Mouse (Mus musculus): Measurements from ENCODE around the gene Mlip. TPM values are rescaled to one million over a fixed set of nuclear protein-coding genes. Genes with fewer than 3 reads are reported as not detected.

The Mlip gene
- polyA plus RNA-seq, 1 experiment from 2014 or later: 8.0 TPM

DNA sequence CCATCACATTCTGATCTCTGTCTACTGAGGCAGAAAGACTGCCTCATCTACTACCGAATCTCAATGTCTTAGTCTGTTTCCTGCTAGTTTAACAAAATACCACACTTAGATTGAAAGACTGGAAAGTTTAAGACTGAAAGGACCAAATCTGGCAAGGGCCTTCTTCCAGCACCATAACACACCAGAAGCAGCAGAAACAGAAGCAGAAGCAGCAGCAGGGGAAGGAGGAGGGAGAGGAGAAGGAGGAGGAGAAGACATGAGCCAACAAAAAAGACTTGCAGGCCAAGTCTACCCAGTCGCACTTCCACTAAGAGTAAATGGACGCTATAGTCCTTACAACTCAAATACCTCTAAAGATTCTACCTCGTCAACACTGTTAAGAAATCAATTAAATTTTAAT is 80.0 kb downstream of the Mlip start:
- Histone ChIP-seq H3K27me3 (replicated peaks; ENCODE audit: control insufficient read depth, insufficient read depth, low read length) (no peaks in the 10 kb centered on the region), H3K4me2 (ENCODE audit: low read length) (no peak overlapping the region), H3K9me3 (ENCODE audit: control insufficient read depth, low read length) (no peaks in the 10 kb centered on the region), H3K9ac (replicated peaks; ENCODE audit: low read depth, low read length) (no peak overlapping the region), H3K36me3 (ENCODE audit: control insufficient read depth, insufficient read depth) (no peaks in the 10 kb centered on the region), H3K4me3 (replicated peaks; ENCODE audit: low read length) (no peak overlapping the region), H3K4me1 (replicated peaks; ENCODE audit: control insufficient read depth, insufficient read depth, low read length) (0 out of 2 replicates have a peak, but pooled peaks cover 4% of the 10 kb centered on the region), H3K27ac (ENCODE audit: low read length) (no peak overlapping the region)
- no peak for ATAC-seq
- 90% methylated on average over 4 of the region's 4 CpGs for WGBS

DNA sequence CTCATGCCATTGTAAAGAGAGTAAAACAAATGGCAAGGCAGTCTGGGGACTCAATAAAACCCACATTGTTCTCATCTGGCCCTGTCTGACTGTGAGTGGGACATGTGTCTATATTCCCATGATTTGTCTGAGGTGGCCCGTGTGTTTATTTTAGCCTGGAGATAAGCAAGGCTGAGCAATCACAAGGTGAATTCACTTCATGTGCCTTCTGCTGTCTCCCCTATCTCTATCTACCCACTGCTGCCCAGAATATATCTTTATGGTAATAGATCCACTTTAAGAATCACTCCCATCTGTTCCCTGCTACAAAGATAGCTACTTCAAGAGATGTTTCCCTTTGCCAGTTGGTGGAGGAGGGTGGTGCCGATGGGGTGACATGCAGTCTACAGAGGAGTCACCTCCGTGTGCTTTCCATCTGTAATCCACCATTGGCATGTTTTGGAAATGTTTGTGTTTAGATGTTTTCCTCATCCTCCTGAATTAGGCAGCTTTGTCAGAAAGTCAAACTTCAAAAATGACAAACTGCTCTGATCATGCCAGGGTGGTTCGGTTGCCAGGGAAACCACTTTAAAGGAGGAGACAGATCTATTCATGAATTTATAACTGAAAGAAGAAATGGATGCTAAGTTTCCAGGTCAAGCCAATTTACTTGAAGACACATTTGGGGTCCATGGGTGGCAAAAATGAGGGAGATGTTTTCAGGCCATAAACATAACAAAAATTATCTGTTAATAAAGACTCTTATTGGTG is 87.3 kb downstream of the Mlip start:
- Histone ChIP-seq H3K9me3 (ENCODE audit: control insufficient read depth, low read length) (no peaks in the 10 kb centered on the region), H3K4me1 (replicated peaks; ENCODE audit: control insufficient read depth, insufficient read depth, low read length) (peaks cover 4% of the 10 kb centered on the region), H3K4me2 (ENCODE audit: low read length) (no peak overlapping the region), H3K36me3 (ENCODE audit: control insufficient read depth, insufficient read depth) (no peaks in the 10 kb centered on the region), H3K27me3 (replicated peaks; ENCODE audit: control insufficient read depth, insufficient read depth, low read length) (no peaks in the 10 kb centered on the region), H3K9ac (replicated peaks; ENCODE audit: low read depth, low read length) (no peak overlapping the region), H3K4me3 (replicated peaks; ENCODE audit: low read length) (no peak overlapping the region), H3K27ac (ENCODE audit: low read length) (no peak overlapping the region; the same call in 1 of the 2 replicates)
- 64% methylated on average over 4 of the region's 4 CpGs for WGBS
- peak; percentile 88 for ATAC-seq

DNA sequence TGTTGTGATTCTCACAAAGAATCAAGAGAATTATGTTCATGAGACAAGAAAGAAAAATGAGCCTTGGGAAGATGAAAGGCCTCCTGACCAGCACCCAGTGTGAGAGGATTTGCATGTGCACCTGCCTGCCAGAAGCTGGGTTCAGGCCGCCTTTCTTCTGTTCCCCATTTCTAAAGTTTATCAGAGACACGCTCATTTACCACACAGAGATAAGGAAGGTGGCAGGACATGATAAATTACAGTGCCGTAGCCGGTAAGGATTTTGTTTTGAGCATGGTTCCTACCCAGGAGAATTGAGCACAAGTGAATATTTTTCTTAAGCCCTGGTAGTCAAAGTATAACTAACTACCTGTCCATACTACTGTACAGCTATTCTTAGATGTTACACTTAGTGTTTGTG is 93.7 kb downstream of the Mlip start:
- H3K27ac ChIP-seq (ENCODE audit: low read length): no peak overlapping the region

DNA sequence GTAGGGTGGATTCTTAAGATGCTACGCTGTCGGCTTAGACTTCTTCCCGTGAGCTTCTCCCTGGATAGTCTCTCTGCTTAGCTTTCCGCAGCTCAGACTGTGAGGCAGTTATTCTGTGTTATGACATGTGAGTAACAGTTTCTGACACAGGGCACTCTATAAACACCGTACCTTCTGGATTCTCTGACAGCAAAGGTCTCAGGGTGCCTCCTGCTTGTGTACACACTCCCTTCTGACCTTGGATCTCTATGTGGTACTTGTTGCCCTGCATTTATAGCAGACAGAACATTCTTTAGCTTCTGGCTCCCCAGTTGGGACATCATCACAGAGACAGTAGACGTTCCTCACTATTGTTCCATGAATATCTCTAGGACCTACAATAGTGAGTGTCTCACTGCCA is 94.5 kb downstream of the Mlip start:
- Histone ChIP-seq H3K27ac (ENCODE audit: low read length) (no peak overlapping the region), H3K4me2 (ENCODE audit: low read length) (no peak overlapping the region), H3K4me1 (replicated peaks; ENCODE audit: control insufficient read depth, insufficient read depth, low read length) (no peaks in the 10 kb centered on the region), H3K36me3 (ENCODE audit: control insufficient read depth, insufficient read depth) (no peaks in the 10 kb centered on the region), H3K9me3 (ENCODE audit: control insufficient read depth, low read length) (no peaks in the 10 kb centered on the region), H3K4me3 (replicated peaks; ENCODE audit: low read length) (no peak overlapping the region), H3K27me3 (replicated peaks; ENCODE audit: control insufficient read depth, insufficient read depth, low read length) (no peaks in the 10 kb centered on the region), H3K9ac (replicated peaks; ENCODE audit: low read depth, low read length) (no peak overlapping the region)
- ATAC-seq: no peak
- WGBS: 83% methylated on average over 6 of the region's 6 CpGs

More for the DNA sequence above, 93.7 kb downstream of the Mlip start:
- H3K9me3 ChIP-seq (ENCODE audit: control insufficient read depth, low read length): no peaks in the 10 kb centered on the region
- H3K4me3 ChIP-seq (replicated peaks; ENCODE audit: low read length): no peak overlapping the region
- ATAC-seq: no peak
- H3K27me3 ChIP-seq (replicated peaks; ENCODE audit: control insufficient read depth, insufficient read depth, low read length): no peaks in the 10 kb centered on the region
- H3K9ac ChIP-seq (replicated peaks; ENCODE audit: low read depth, low read length): no peak overlapping the region
- WGBS: 86% methylated on average over 4 of the region's 4 CpGs
- H3K4me2 ChIP-seq (ENCODE audit: low read length): no peak overlapping the region
- H3K4me1 ChIP-seq (replicated peaks; ENCODE audit: control insufficient read depth, insufficient read depth, low read length): no peaks in the 10 kb centered on the region
- H3K36me3 ChIP-seq (ENCODE audit: control insufficient read depth, insufficient read depth): no peaks in the 10 kb centered on the region

DNA sequence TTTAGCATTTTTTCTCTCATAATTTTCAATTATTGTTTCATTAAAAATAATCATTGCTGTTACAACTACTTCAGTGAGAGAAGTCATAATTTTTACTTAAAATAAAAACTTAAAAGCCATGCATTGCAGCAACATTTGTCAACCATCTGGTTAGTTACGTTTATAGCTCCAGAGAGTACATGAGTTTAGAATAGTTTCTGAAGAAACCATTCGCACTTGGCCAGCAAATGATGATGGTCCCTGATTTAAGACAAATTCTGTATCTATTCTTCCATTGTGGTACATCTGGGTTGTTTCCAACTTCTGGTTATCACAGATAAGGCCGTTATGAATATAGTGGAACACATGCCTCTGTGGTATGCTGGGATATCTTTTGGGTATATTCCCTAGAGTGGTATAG is 98.3 kb downstream of the Mlip start:
- WGBS: 87% methylated on average over 3 of the region's 3 CpGs
- no peak for ATAC-seq
- H3K9me3 ChIP-seq (ENCODE audit: control insufficient read depth, low read length): no peaks in the 10 kb centered on the region
- no peak overlapping the region for H3K4me2 ChIP-seq (ENCODE audit: low read length)
- H3K27me3 ChIP-seq (replicated peaks; ENCODE audit: control insufficient read depth, insufficient read depth, low read length): no peaks in the 10 kb centered on the region
- no peaks in the 10 kb centered on the region for H3K36me3 ChIP-seq (ENCODE audit: control insufficient read depth, insufficient read depth)
- peaks cover 10% of the 10 kb centered on the region for H3K4me1 ChIP-seq (replicated peaks; ENCODE audit: control insufficient read depth, insufficient read depth, low read length)
- H3K4me3 ChIP-seq (replicated peaks; ENCODE audit: low read length): no peak overlapping the region
- no peak overlapping the region for H3K27ac ChIP-seq (ENCODE audit: low read length)
- no peak overlapping the region for H3K9ac ChIP-seq (replicated peaks; ENCODE audit: low read depth, low read length)

DNA sequence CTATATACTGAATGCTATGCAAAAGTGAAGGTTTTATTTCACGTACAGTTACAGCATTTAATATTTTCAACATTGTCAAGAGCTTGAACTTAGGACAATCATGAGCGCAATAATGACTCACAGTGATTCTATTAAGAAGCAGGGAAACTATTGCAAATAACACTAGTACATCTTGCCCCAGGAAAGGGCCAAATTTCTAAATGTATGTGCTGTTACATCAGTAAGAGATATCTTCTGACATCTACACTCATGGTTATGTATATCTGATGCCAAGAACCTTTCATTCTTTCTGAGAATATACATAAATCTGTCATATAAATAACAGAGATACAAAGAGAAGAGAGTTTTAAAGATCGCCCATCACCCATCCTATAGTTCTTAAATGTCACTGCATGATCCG is 100.0 kb downstream of the Mlip start:
- Histone ChIP-seq H3K27me3 (replicated peaks; ENCODE audit: control insufficient read depth, insufficient read depth, low read length) (no peaks in the 10 kb centered on the region), H3K36me3 (ENCODE audit: control insufficient read depth, insufficient read depth) (no peaks in the 10 kb centered on the region), H3K27ac (ENCODE audit: low read length) (no peak overlapping the region; the same call in 1 of the 2 replicates), H3K4me3 (replicated peaks; ENCODE audit: low read length) (no peak overlapping the region), H3K9ac (replicated peaks; ENCODE audit: low read depth, low read length) (no peak overlapping the region), H3K4me2 (ENCODE audit: low read length) (no peak overlapping the region), H3K9me3 (ENCODE audit: control insufficient read depth, low read length) (no peaks in the 10 kb centered on the region), H3K4me1 (replicated peaks; ENCODE audit: control insufficient read depth, insufficient read depth, low read length) (peaks cover 10% of the 10 kb centered on the region)
- 89% methylated on average over 4 of the region's 4 CpGs for WGBS
- ATAC-seq: 0 out of 2 replicates have a peak, but pooled peaks have one; percentile 22

DNA sequence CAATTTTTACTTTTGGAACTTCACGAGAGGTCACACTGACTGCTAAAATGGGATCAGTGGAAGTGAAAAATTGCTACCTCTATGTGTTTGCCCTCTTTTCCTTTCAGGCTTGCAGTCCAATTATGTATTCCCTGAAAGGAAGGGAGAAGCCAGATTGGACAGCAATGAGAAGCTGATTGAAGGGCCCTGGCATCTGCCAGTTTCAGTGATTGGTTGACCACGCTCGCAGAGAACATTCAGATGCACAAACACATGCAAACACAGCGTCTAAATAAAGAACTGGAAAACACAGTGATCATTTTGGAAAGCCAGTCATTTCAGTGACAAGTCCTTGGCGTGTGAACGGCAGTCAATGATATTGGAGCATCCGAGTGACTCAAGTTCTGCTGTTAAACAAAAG is 100.6 kb downstream of the Mlip start:
- H3K4me2 ChIP-seq (ENCODE audit: low read length): 0 out of 2 replicates have a peak overlapping the region, but pooled peaks have one; percentile 0
- WGBS: 31% methylated on average over 7 of the region's 7 CpGs

DNA sequence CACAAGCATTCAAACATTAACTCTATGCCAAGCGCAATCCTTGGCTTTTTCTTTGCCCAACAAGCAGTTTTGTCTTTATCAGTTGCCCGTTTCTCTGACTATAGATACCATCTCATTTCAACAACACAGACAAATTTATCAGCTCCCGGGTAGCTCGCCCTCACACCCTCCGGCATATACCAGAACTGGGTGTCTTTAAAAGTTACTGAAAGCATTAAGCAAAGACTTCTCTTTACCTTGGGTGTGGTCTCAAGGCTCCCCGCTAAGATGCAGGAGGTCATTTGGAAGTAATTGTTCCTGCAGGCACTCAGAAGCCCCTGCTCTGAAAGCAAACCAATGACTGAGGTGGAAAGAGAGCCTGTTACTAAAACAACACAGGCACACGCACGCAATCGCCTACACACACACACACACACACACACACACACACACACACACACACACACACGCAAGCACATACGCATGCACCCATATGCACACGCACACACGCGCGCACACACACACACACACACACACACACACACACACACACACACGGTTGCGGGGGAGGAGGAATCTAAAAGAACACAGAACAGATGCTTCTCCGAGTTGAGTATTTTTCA is 101.2 kb downstream of the Mlip start:
- 68% methylated on average over 18 of the region's 18 CpGs for WGBS
- Histone ChIP-seq H3K4me2 (ENCODE audit: low read length) (peak overlapping the region; percentile 37), H3K27ac (ENCODE audit: low read length) (peak overlapping the region; percentile 61), H3K36me3 (ENCODE audit: control insufficient read depth, insufficient read depth) (no peaks in the 10 kb centered on the region), H3K27me3 (replicated peaks; ENCODE audit: control insufficient read depth, insufficient read depth, low read length) (no peaks in the 10 kb centered on the region), H3K4me3 (replicated peaks; ENCODE audit: low read length) (peak overlapping the region; percentile 17), H3K4me1 (replicated peaks; ENCODE audit: control insufficient read depth, insufficient read depth, low read length) (peaks cover 10% of the 10 kb centered on the region), H3K9ac (replicated peaks; ENCODE audit: low read depth, low read length) (no peak overlapping the region; the same call in 1 of the 2 replicates), H3K9me3 (ENCODE audit: control insufficient read depth, low read length) (no peaks in the 10 kb centered on the region)
- ATAC-seq: peak; percentile 56; the same call in 1 of the 2 replicates

More for the DNA sequence above, 100.6 kb downstream of the Mlip start:
- no peaks in the 10 kb centered on the region for H3K27me3 ChIP-seq (replicated peaks; ENCODE audit: control insufficient read depth, insufficient read depth, low read length)
- H3K27ac ChIP-seq (ENCODE audit: low read length): peak overlapping the region; percentile 2; the same call in 1 of the 2 replicates
- peak; percentile 88 for ATAC-seq
- H3K36me3 ChIP-seq (ENCODE audit: control insufficient read depth, insufficient read depth): no peaks in the 10 kb centered on the region
- H3K9ac ChIP-seq (replicated peaks; ENCODE audit: low read depth, low read length): no peak overlapping the region
- no peaks in the 10 kb centered on the region for H3K9me3 ChIP-seq (ENCODE audit: control insufficient read depth, low read length)
- H3K4me1 ChIP-seq (replicated peaks; ENCODE audit: control insufficient read depth, insufficient read depth, low read length): peaks cover 10% of the 10 kb centered on the region
- H3K4me3 ChIP-seq (replicated peaks; ENCODE audit: low read length): no peak overlapping the region

DNA sequence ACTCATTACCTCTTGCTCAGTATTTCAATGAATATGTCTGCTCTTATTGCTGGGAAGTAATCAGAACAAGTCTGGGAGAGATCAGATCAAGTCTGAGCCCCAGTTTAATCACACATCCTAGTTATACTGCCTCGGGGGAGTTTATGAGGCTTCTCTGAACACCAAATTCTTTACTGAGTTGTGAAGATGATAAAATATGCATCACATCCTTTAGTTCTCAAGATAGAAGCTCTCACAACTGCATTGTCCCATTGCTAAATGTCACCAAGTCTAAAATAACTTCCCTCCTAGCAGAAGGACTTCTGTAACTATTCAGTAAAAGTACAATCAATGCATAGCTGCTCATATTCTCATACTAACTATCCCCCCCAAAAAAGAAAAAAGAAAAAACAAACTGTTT is 154.5 kb downstream of the Mlip start:
- H3K4me2 ChIP-seq (ENCODE audit: low read length): no peak overlapping the region
- ATAC-seq: no peak
- H3K9me3 ChIP-seq (ENCODE audit: control insufficient read depth, low read length): no peaks in the 10 kb centered on the region
- H3K27ac ChIP-seq (ENCODE audit: low read length): no peak overlapping the region
- no peaks in the 10 kb centered on the region for H3K36me3 ChIP-seq (ENCODE audit: control insufficient read depth, insufficient read depth)
- H3K27me3 ChIP-seq (replicated peaks; ENCODE audit: control insufficient read depth, insufficient read depth, low read length): no peaks in the 10 kb centered on the region
- H3K9ac ChIP-seq (replicated peaks; ENCODE audit: low read depth, low read length): no peak overlapping the region
- WGBS: 83% methylated on average over 1 of the region's 1 CpGs
- H3K4me1 ChIP-seq (replicated peaks; ENCODE audit: control insufficient read depth, insufficient read depth, low read length): no peaks in the 10 kb centered on the region
- H3K4me3 ChIP-seq (replicated peaks; ENCODE audit: low read length): no peak overlapping the region
